29 mouse cellular contexts compared by ENCODE assay signal in genomic region chr4:120683278-120683997, GRCm38 (mm10). TPM values are rescaled to one million over a fixed set of nuclear protein-coding genes. Genes with fewer than 3 reads are reported as not detected.
DNase-seq lines count a peak whose midpoint lies in the region; ATAC-seq and TF ChIP-seq lines count a peak whose summit lies in the region.
"Had no signal": no experiment of that assay in that cellular context is flagged by ENCODE, and none has a peak within 500 bp of the region (broad histone marks: within the 10 kb centered on the region; RNA-seq: fewer than 3 reads in every experiment).

No protein-coding gene starts in this region.

- H3K4me2 ChIP-seq in intestine, embryonic 16.5 days (ENCODE audit: low read depth, low read length): no peak overlapping the region
- no peak overlapping the region for H3K4me2 ChIP-seq in intestine, postnatal 0 days (replicated peaks; ENCODE audit: low read depth)
- H3K4me2 ChIP-seq in liver, embryonic 11.5 days: peak overlapping the region; percentile 60
- H3K4me2 ChIP-seq in liver, embryonic 16.5 days (ENCODE audit: low read depth, low read length): peak overlapping the region; percentile 34
- H3K4me2 ChIP-seq: embryonic facial prominence, embryonic 12.5 days; hindbrain, embryonic 12.5 days; midbrain, embryonic 15.5 days had no signal

- H3K27ac ChIP-seq in intestine, embryonic 16.5 days (ENCODE audit: low read length): no peak overlapping the region
- no peak overlapping the region for H3K27ac ChIP-seq in intestine, postnatal 0 days (ENCODE audit: low read depth, low read length)
- peak overlapping the region; percentile 77 for H3K27ac ChIP-seq in liver, embryonic 11.5 days (ENCODE audit: low read depth, low read length)
- H3K27ac ChIP-seq in liver, embryonic 16.5 days (ENCODE audit: low read length): peak overlapping the region; percentile 63; the same call in 1 of the 2 replicates
- H3K27ac ChIP-seq: embryonic facial prominence, embryonic 12.5 days; hindbrain, embryonic 12.5 days; midbrain, embryonic 15.5 days had no signal

- H3K4me1 ChIP-seq in intestine, embryonic 16.5 days (ENCODE audit: control insufficient read depth, insufficient read depth, low read length): no peaks in the 10 kb centered on the region
- no peaks in the 10 kb centered on the region for H3K4me1 ChIP-seq in intestine, postnatal 0 days (replicated peaks; ENCODE audit: control insufficient read depth, insufficient read depth, low read length)
- H3K4me1 ChIP-seq in G1E (ENCODE audit: insufficient read depth, low read depth, low read length): peaks cover 54% of the 10 kb centered on the region
- H3K4me1 ChIP-seq in liver, embryonic 11.5 days (replicated peaks; ENCODE audit: control insufficient read depth, insufficient read depth, low read length): peaks cover 9% of the 10 kb centered on the region
- peaks cover 34% of the 10 kb centered on the region for H3K4me1 ChIP-seq in liver, embryonic 16.5 days (ENCODE audit: control insufficient read depth, low read depth, low read length)
- H3K4me1 ChIP-seq: embryonic facial prominence, embryonic 12.5 days; hindbrain, embryonic 12.5 days; midbrain, embryonic 15.5 days had no signal

- H3K4me3 ChIP-seq in intestine, embryonic 16.5 days (ENCODE audit: low read length): no peak overlapping the region
- no peak overlapping the region for H3K4me3 ChIP-seq in intestine, postnatal 0 days (ENCODE audit: low read depth, low read length)
- peak overlapping the region; percentile 20; the same call in 1 of the 2 replicates for H3K4me3 ChIP-seq in G1E (ENCODE audit: low read depth, low read length)
- no peak overlapping the region; the same call in 1 of the 2 replicates for H3K4me3 ChIP-seq in liver, embryonic 11.5 days (ENCODE audit: low read depth, low read length)
- H3K4me3 ChIP-seq in liver, embryonic 16.5 days (ENCODE audit: low read depth, low read length): peak overlapping the region; percentile 18; the same call in 1 of the 2 replicates
- H3K4me3 ChIP-seq: embryonic facial prominence, embryonic 12.5 days; hindbrain, embryonic 12.5 days; megakaryocyte, embryonic 14.5 days; midbrain, embryonic 15.5 days had no signal

- WGBS in intestine, embryonic 16.5 days: 48% methylated on average over 9 of the region's 9 CpGs
- WGBS in intestine, postnatal 0 days: 56% methylated on average over 9 of the region's 9 CpGs
- WGBS in liver, embryonic 11.5 days: 28% methylated on average over 9 of the region's 9 CpGs
- WGBS in liver, embryonic 16.5 days (ENCODE audit: insufficient replicate concordance): 29% methylated on average over 9 of the region's 9 CpGs

- no peaks in the 10 kb centered on the region for H3K9me3 ChIP-seq in intestine, embryonic 16.5 days (ENCODE audit: control insufficient read depth, low read length)
- H3K9me3 ChIP-seq in intestine, postnatal 0 days (ENCODE audit: control insufficient read depth): no peaks in the 10 kb centered on the region
- H3K9me3 ChIP-seq in G1E (replicated peaks): peaks cover 3% of the 10 kb centered on the region; the same call in 1 of the 2 replicates
- H3K9me3 ChIP-seq in liver, embryonic 11.5 days (ENCODE audit: control insufficient read depth, low read length): no peaks in the 10 kb centered on the region
- no peaks in the 10 kb centered on the region for H3K9me3 ChIP-seq in liver, embryonic 16.5 days (replicated peaks; ENCODE audit: control insufficient read depth, low read length)
- H3K9me3 ChIP-seq: embryonic facial prominence, embryonic 12.5 days; hindbrain, embryonic 12.5 days; midbrain, embryonic 15.5 days had no signal

- no peak overlapping the region for H3K9ac ChIP-seq in intestine, embryonic 16.5 days (ENCODE audit: low read depth, low read length)
- H3K9ac ChIP-seq in intestine, postnatal 0 days (ENCODE audit: low read depth, low read length): no peak overlapping the region
- no peak overlapping the region for H3K9ac ChIP-seq in liver, embryonic 11.5 days (ENCODE audit: low read depth, low read length)
- H3K9ac ChIP-seq in liver, embryonic 16.5 days (ENCODE audit: low read depth, low read length): no peak overlapping the region; the same call in 1 of the 2 replicates
- H3K9ac ChIP-seq: embryonic facial prominence, embryonic 12.5 days; hindbrain, embryonic 12.5 days; midbrain, embryonic 15.5 days had no signal

- no peaks in the 10 kb centered on the region for H3K27me3 ChIP-seq in intestine, embryonic 16.5 days (replicated peaks; ENCODE audit: control insufficient read depth, insufficient read depth, low read length)
- H3K27me3 ChIP-seq in intestine, postnatal 0 days (replicated peaks; ENCODE audit: control insufficient read depth, insufficient read depth, low read length): no peaks in the 10 kb centered on the region
- no peaks in the 10 kb centered on the region for H3K27me3 ChIP-seq in G1E (ENCODE audit: insufficient read depth, low read length)
- H3K27me3 ChIP-seq in liver, embryonic 11.5 days (replicated peaks; ENCODE audit: control insufficient read depth, insufficient read depth, low read length): no peaks in the 10 kb centered on the region
- no peaks in the 10 kb centered on the region for H3K27me3 ChIP-seq in liver, embryonic 16.5 days (ENCODE audit: control insufficient read depth, insufficient read depth, low read depth, low read length)
- H3K27me3 ChIP-seq: CH12.LX; embryonic facial prominence, embryonic 12.5 days; hindbrain, embryonic 12.5 days; midbrain, embryonic 15.5 days; Patski had no signal

- no peaks in the 10 kb centered on the region for H3K36me3 ChIP-seq in intestine, embryonic 16.5 days (ENCODE audit: control insufficient read depth, insufficient read depth, low read length)
- H3K36me3 ChIP-seq in intestine, postnatal 0 days (ENCODE audit: control insufficient read depth, insufficient read depth): no peaks in the 10 kb centered on the region
- H3K36me3 ChIP-seq in G1E (replicated peaks): no peaks in the 10 kb centered on the region
- H3K36me3 ChIP-seq in liver, embryonic 11.5 days (ENCODE audit: control insufficient read depth, insufficient read depth, low read length): no peaks in the 10 kb centered on the region
- H3K36me3 ChIP-seq in liver, embryonic 16.5 days (ENCODE audit: control insufficient read depth, insufficient read depth): no peaks in the 10 kb centered on the region
- H3K36me3 ChIP-seq: embryonic facial prominence, embryonic 12.5 days; hindbrain, embryonic 12.5 days; midbrain, embryonic 15.5 days had no signal

- TF ChIP-seq CTCF in intestine, postnatal 0 days (IDR thresholded peaks at IDR 0.05; ENCODE audit: low read depth): no peak
- TF ChIP-seq CTCF in G1E (IDR thresholded peaks at IDR 0.05; ENCODE audit: low read depth, low read length): no peak

- ATAC-seq in intestine, embryonic 16.5 days: peak; percentile 7; the same call in 1 of the 2 replicates
- no peak for ATAC-seq in intestine, postnatal 0 days
- peak; percentile 78 for ATAC-seq in G1E (ENCODE audit: extremely low read depth, insufficient number of reproducible peaks, low FRiP score, poor library complexity, severe bottlenecking)
- ATAC-seq in liver, embryonic 11.5 days (replicated peaks; ENCODE audit: low FRiP score): peak; percentile 84
- peak; percentile 76 for ATAC-seq in liver, embryonic 16.5 days (ENCODE audit: low read depth)
- no peak for ATAC-seq in granulocyte monocyte progenitor cell, adult 5-6 weeks (replicated peaks; ENCODE audit: poor library complexity, severe bottlenecking)
- ATAC-seq: forebrain, embryonic 14.5 days; midbrain, embryonic 15.5 days; Patski had no signal

- peak; percentile 50 for DNase-seq in G1E (ENCODE audit: low spot score)
- peak; percentile 45 for DNase-seq in liver, embryonic 11.5 days (ENCODE audit: low spot score)
- DNase-seq in adrenal gland, postnatal 14 days: no peak
- DNase-seq: adrenal gland, postnatal 25 days; cerebellum, adult 2 months; cerebellum, postnatal 25 days; embryo, embryonic 11 days; gastrocnemius, postnatal 14 days; heart, adult 18-20 months; heart, postnatal 36 days; kidney, adult 11 months; kidney, postnatal 14 days; layer of hippocampus, adult 9-11 months; lung, postnatal 4 days; right cerebral cortex, postnatal 4 days; thymus, postnatal 4 days had no signal

RNA-seq across cellular contexts. Expression of gene Cited4, which starts 17.1 kb away (rescaled TPM):
- 1.5 and 2.4 TPM in 2 replicates for polyA plus RNA-seq in intestine, embryonic 16.5 days (2015; fragmentation: Nextera tagmentation; extraction: Ambion mirVana)
- polyA plus RNA-seq in intestine, postnatal 0 days (2015; fragmentation: Nextera tagmentation; extraction: Ambion mirVana): 1.7 and 2.1 TPM in 2 replicates
- total RNA-seq in G1E (2014; fragmentation: Nextera tagmentation) (65.4 and 67.9 TPM in 2 replicates), G1E (2017) (82.3 and 128 TPM in 2 replicates)
- 625 and 793 TPM in 2 replicates for polyA plus RNA-seq in G1E (2012)
- polyA plus RNA-seq in liver, embryonic 11.5 days (2014; fragmentation: Nextera tagmentation; extraction: Ambion mirVana): 232 and 242 TPM in 2 replicates
- 44.1 and 44.3 TPM in 2 replicates for polyA plus RNA-seq in liver, embryonic 16.5 days (2015; fragmentation: Nextera tagmentation; extraction: Ambion mirVana)
- total RNA-seq in granulocyte monocyte progenitor cell, adult 5-6 weeks (2014; fragmentation: Nextera tagmentation): 4.4 TPM in 2 replicates
- total RNA-seq in granulocyte monocyte progenitor cell, adult 5-6 weeks (2017): 2.1 and 2.4 TPM in 2 replicates
- 8.7 and 10.5 TPM in 2 replicates for total RNA-seq in adrenal gland, postnatal 14 days (2021)
- total RNA-seq: neutrophil, adult 5-6 weeks had no signal
- polyA plus RNA-seq: C2C12 had no signal

Comparison
In these comparisons a context has a peak if more than half of its experiments do, and no peak if none do; other contexts are left out.
1. ATAC-seq: peak in intestine, embryonic 16.5 days (single experiment), G1E (single experiment), liver, embryonic 11.5 days (single experiment) and liver, embryonic 16.5 days (single experiment); none in intestine, postnatal 0 days (single experiment) and granulocyte monocyte progenitor cell, adult 5-6 weeks (single experiment).
2. H3K4me3 ChIP-seq: peak in G1E (single experiment) and liver, embryonic 16.5 days (single experiment); none in intestine, embryonic 16.5 days (single experiment), intestine, postnatal 0 days (single experiment) and liver, embryonic 11.5 days (single experiment).
3. H3K27ac ChIP-seq: peak in liver, embryonic 11.5 days (single experiment) and liver, embryonic 16.5 days (single experiment); none in intestine, embryonic 16.5 days (single experiment) and intestine, postnatal 0 days (single experiment).
4. H3K4me2 ChIP-seq: peak in liver, embryonic 11.5 days (single experiment) and liver, embryonic 16.5 days (single experiment); none in intestine, embryonic 16.5 days (single experiment) and intestine, postnatal 0 days (single experiment).
5. RNA of gene Cited4, which starts 17.1 kb away (polyA plus RNA-seq): 625 to 793 TPM in G1E, 232 to 242 TPM in liver, embryonic 11.5 days and 44.1 to 44.3 TPM in liver, embryonic 16.5 days; 1.5 to 2.4 TPM in intestine, embryonic 16.5 days and 1.7 to 2.1 TPM in intestine, postnatal 0 days; every median in the first group is over 10 times any median in the second.